Mouse (Mus musculus): ENCODE results near the gene Naaa. TPM values are rescaled to one million over a fixed set of nuclear protein-coding genes. Genes with fewer than 3 reads are reported as not detected.

The Naaa gene
- 9.4 and 15.5 TPM in 2 replicates for polyA plus RNA-seq (2012; rRNA removed)

- DNase-seq (ENCODE audit: low read depth), result peak; percentile 86
- TF ChIP-seq CTCF (IDR thresholded peaks at IDR 0.05; ENCODE audit: borderline replicate concordance, extremely low read depth, insufficient read depth, insufficient read length) (no peak), POLR2A (IDR thresholded peaks at IDR 0.05; ENCODE audit: borderline replicate concordance, extremely low read depth, insufficient read depth, insufficient read length, poor library complexity, severe bottlenecking) (peak; percentile 47; the same call in 1 of the 2 replicates)
These were observed at the start of gene Naaa for GRCm38 (mm10) chr5:92277437-92278394. Gene Naaa, minus strand, starts transcription at chr5:92278170.

- no peak for DNase-seq (ENCODE audit: low read depth)
- TF ChIP-seq CTCF (IDR thresholded peaks at IDR 0.05; ENCODE audit: borderline replicate concordance, extremely low read depth, insufficient read depth, insufficient read length) (no peak), POLR2A (IDR thresholded peaks at IDR 0.05; ENCODE audit: borderline replicate concordance, extremely low read depth, insufficient read depth, insufficient read length, poor library complexity, severe bottlenecking) (no peak)
These were observed 49.4 kb upstream of the Naaa start for GRCm38 (mm10) chr5:92327367-92327766.

GRCm38 (mm10) chr5:92323264-92323663, 45.3 kb upstream of the Naaa start:
- no peak for DNase-seq (ENCODE audit: low read depth)
- TF ChIP-seq CTCF (IDR thresholded peaks at IDR 0.05; ENCODE audit: borderline replicate concordance, extremely low read depth, insufficient read depth, insufficient read length), result no peak

- no peak for TF ChIP-seq POLR2A (IDR thresholded peaks at IDR 0.05; ENCODE audit: borderline replicate concordance, extremely low read depth, insufficient read depth, insufficient read length, poor library complexity, severe bottlenecking)
- TF ChIP-seq CTCF (IDR thresholded peaks at IDR 0.05; ENCODE audit: borderline replicate concordance, extremely low read depth, insufficient read depth, insufficient read length), result no peak
- no peak for DNase-seq (ENCODE audit: low read depth)
These were observed 44.6 kb upstream of the Naaa start for GRCm38 (mm10) chr5:92322612-92323011.

GRCm38 (mm10) chr5:92321631-92322400, 43.8 kb upstream of the Naaa start:
- TF ChIP-seq POLR2A (IDR thresholded peaks at IDR 0.05; ENCODE audit: borderline replicate concordance, extremely low read depth, insufficient read depth, insufficient read length, poor library complexity, severe bottlenecking) (no peak), CTCF (IDR thresholded peaks at IDR 0.05; ENCODE audit: borderline replicate concordance, extremely low read depth, insufficient read depth, insufficient read length) (no peak)
- DNase-seq (ENCODE audit: low read depth), result no peak

- DNase-seq (ENCODE audit: low read depth), result no peak
- no peak for TF ChIP-seq CTCF (IDR thresholded peaks at IDR 0.05; ENCODE audit: borderline replicate concordance, extremely low read depth, insufficient read depth, insufficient read length)
- TF ChIP-seq POLR2A (IDR thresholded peaks at IDR 0.05; ENCODE audit: borderline replicate concordance, extremely low read depth, insufficient read depth, insufficient read length, poor library complexity, severe bottlenecking), result no peak
These were observed 40.6 kb upstream of the Naaa start for GRCm38 (mm10) chr5:92318596-92318995.

GRCm38 (mm10) chr5:92318119-92318518, 40.1 kb upstream of the Naaa start:
- TF ChIP-seq CTCF (IDR thresholded peaks at IDR 0.05; ENCODE audit: borderline replicate concordance, extremely low read depth, insufficient read depth, insufficient read length) (no peak), POLR2A (IDR thresholded peaks at IDR 0.05; ENCODE audit: borderline replicate concordance, extremely low read depth, insufficient read depth, insufficient read length, poor library complexity, severe bottlenecking) (no peak)
- no peak for DNase-seq (ENCODE audit: low read depth)

- TF ChIP-seq CTCF (IDR thresholded peaks at IDR 0.05; ENCODE audit: borderline replicate concordance, extremely low read depth, insufficient read depth, insufficient read length) (no peak), POLR2A (IDR thresholded peaks at IDR 0.05; ENCODE audit: borderline replicate concordance, extremely low read depth, insufficient read depth, insufficient read length, poor library complexity, severe bottlenecking) (no peak)
- DNase-seq (ENCODE audit: low read depth), result no peak
These were observed 35.8 kb upstream of the Naaa start for GRCm38 (mm10) chr5:92313776-92314175.

- TF ChIP-seq POLR2A (IDR thresholded peaks at IDR 0.05; ENCODE audit: borderline replicate concordance, extremely low read depth, insufficient read depth, insufficient read length, poor library complexity, severe bottlenecking), result no peak
- peak; percentile 68; the same call in 1 of the 2 replicates for TF ChIP-seq CTCF (IDR thresholded peaks at IDR 0.05; ENCODE audit: borderline replicate concordance, extremely low read depth, insufficient read depth, insufficient read length)
- peak; percentile 93 for DNase-seq (ENCODE audit: low read depth)
These were observed 34.2 kb upstream of the Naaa start for GRCm38 (mm10) chr5:92312046-92312715.

- DNase-seq (ENCODE audit: low read depth), result peak; percentile 98
- TF ChIP-seq POLR2A (IDR thresholded peaks at IDR 0.05; ENCODE audit: borderline replicate concordance, extremely low read depth, insufficient read depth, insufficient read length, poor library complexity, severe bottlenecking) (peak; percentile 29; the same call in 1 of the 2 replicates), CTCF (IDR thresholded peaks at IDR 0.05; ENCODE audit: borderline replicate concordance, extremely low read depth, insufficient read depth, insufficient read length) (peak; percentile 72)
These were observed 31.9 kb upstream of the Naaa start, which contains the start of gene Sdad1 for GRCm38 (mm10) chr5:92309681-92310511. Gene Sdad1, minus strand, starts transcription at chr5:92310479.

Data from brain, embryonic 14.5 days (tissue).